Mouse (Mus musculus) layer of hippocampus, adult 2 months (tissue): ENCODE measurements around the gene Larp4. TPM values are rescaled to one million over a fixed set of nuclear protein-coding genes. Genes with fewer than 3 reads are reported as not detected.

ENCODE experiments used
- DNase-seq, 2 experiments: peaks; one replicate each; pipeline ENCODE4 v3.0.0; 2022; ENCODE audit warnings: low spot score in 2 of 2
- H3K27ac ChIP-seq: fragments of 200-600 bp; 2 replicates; pipeline ENCODE4 v1.8.1; 2022
- H3K4me3 ChIP-seq: fragments of 200-600 bp; 2 replicates; pipeline ENCODE4 v1.8.1; 2022; ENCODE audit warnings: mild to moderate bottlenecking
- CTCF ChIP-seq: fragments of 200-600 bp; conservative IDR thresholded peaks from 2 replicates; pipeline ENCODE4 v1.8.1; 2022; ENCODE audit warnings: antibody characterized with exemption, mild to moderate bottlenecking, moderate library complexity
- total RNA-seq, 2 experiments: library from RNA; stranded (reverse); gene quantifications; 2 replicates each; pipeline ENCODE4 v1.2.3; 2021

The Larp4 gene
- total RNA-seq, 2 experiments from 2014 or later: 42.5 to 50.1 TPM

DNA sequence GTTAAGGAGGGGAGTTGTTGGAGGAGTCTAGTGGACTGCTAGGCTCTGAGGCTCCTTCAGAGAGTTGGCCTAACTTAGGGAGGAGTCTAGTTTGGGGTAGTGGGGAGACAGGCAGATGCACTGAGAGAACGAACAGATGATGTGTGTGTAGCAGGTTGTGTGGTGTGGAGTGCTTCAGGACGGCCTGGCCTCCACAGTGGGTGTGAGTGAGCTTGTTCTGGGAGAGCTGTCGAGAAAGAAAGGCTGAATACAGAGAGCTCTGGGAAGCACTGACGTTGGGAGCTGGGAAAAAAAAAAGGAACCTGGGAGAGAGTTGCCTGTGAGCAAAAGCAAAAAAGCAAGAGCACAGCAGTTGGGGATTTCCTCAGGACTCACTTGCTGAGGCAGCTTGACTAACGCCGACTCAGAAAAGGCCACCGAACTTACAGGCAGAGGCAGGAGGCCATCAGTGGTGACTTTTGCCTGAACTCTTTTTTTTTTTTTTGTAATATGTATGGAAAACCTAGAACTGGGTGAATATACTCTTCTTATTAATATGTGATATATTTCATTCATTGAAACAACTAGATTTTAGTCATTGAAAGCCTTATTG, 79.7 kb downstream of the Larp4 start:
- DNase-seq: no peak
- peak overlapping the region; percentile 2; the same call in 1 of the 2 replicates for H3K27ac ChIP-seq
- TF ChIP-seq CTCF: no peak
- no peak overlapping the region for H3K4me3 ChIP-seq

DNA sequence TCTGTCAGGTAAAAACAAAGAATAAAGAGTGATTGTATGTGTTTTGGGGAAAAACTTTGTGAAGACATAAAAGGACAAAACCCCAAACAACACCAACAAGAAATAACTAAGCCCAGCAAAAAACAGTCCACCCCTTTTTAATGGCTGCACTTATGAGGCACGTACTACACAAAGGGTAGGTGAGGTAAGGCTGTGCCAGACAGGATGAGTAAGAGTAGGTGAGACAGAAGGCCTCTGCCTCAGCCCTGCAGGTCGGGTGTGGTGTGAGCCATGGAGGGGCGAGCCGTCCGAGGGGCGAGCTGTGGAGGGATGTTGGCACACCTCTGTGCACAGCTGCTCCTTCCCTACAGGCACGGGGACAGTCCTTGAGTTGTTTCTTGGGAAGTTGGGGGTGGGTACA, 81.1 kb downstream of the Larp4 start:
- no peak for TF ChIP-seq CTCF
- Histone ChIP-seq H3K27ac (no peak overlapping the region), H3K4me3 (no peak overlapping the region)
- DNase-seq: no peak

DNA sequence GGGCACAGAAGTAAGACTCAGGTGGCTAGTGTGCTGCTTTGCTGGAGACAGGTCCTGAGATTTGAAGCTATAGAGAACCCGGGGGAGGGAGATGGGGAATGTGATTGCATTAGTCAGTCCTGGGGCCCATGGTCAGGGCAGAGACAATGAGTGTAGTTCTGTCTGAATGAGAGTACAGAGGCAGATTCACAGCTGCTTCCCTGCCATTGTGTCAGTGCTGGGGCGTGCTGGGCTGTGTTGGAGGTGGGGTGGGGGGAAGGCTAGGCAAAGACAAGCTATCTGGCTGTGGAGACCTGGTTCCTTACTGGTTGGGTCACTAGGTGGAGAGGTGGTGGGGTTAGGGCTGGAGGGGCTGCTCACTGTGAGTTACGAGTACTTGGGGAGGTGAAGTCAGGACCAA, 82.9 kb downstream of the Larp4 start:
- H3K4me3 ChIP-seq: no peak overlapping the region
- TF ChIP-seq CTCF: no peak
- no peak for DNase-seq
- H3K27ac ChIP-seq: peak overlapping the region; percentile 65

DNA sequence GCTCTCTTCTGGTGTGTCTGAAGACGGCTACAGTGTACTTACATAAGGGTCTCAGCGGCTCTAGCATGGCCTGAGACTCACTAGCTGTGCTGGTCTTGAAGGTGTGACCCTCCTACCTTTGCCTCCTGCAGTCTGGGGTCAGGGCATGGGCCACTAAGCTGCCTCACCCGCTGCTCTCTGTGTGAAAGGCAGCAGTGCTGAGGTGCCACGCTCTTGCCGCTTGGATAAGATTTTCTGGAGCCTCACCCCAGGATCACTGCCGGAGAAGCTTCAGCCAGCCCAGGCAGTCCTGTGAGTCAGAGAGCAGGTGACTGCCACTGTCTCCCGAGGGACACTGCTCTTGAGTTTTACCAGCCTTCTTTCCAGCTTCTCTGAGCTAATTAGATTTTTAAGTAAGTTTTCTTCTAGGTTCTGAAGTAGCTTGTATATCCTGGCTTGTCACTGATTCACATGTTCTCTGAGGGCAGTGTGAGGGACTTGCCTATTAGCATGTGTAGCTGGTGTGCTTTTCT, 86.6 kb downstream of the Larp4 start:
- DNase-seq: no peak

DNA sequence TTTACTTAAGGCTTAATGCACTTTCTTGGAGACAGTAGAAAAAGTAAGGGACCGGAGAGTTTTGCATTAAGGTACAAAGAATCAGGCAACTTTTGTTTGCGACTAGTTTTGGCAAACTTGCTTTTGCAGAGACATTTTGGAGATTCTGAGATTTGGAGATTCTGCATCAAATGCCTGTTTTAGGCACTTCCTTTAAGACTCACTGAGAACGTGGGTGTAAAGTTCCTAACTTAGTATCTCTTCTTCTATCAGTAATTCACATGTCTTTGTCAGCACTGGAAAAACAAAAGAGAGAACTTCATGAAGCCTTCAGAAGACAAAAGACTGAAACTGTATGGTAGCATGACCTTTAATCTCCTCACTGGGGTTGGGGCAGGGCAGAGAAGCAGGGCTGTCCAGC, 87.8 kb downstream of the Larp4 start:
- DNase-seq: no peak
- no peak overlapping the region for H3K4me3 ChIP-seq
- TF ChIP-seq CTCF: no peak
- no peak overlapping the region for H3K27ac ChIP-seq

More for the DNA sequence above, 86.6 kb downstream of the Larp4 start:
- no peak overlapping the region for H3K4me3 ChIP-seq
- no peak for TF ChIP-seq CTCF
- no peak overlapping the region for H3K27ac ChIP-seq

DNA sequence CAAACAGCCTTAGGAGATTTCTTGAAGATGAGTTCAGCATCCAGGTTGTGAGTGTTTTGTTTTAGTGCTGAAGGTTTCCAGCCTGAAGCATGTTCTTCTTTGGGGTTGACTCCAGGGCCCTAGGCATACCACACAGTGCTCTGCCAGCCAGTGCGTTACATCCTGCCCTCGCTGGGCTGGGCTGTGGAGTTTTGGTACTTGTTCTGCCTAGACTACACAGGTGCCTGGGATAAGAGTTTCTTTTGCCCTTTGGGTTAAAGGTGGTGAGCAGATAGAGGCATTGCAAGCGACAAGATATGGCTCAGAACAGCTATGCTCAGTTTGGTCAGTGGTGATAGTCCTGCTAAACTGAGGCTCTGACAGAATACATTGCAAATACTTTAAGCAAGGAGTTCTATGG, 88.3 kb downstream of the Larp4 start:
- DNase-seq: no peak
- Histone ChIP-seq H3K4me3 (no peak overlapping the region), H3K27ac (no peak overlapping the region)
- TF ChIP-seq CTCF: no peak

DNA sequence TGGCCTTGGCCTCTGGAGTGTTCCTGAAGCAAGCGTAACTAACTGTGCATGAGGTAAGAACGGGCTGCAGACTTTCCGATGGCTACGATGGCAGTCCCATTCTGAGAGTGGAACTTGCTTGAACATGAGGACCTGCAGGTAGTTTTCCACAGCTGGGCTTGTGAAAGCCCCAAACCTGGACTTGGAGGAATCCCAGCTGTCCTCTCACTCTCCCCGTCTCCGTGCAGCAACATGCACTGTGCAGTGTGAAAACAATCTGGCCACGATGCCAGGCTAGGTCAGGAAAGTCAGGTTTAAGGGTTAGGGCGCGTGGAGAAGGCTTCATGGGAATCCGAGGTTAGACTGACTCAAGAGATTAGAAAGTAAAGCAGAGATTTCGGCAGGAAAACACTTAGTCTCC, 89.0 kb downstream of the Larp4 start:
- no peak for TF ChIP-seq CTCF
- Histone ChIP-seq H3K27ac (no peak overlapping the region), H3K4me3 (no peak overlapping the region)
- no peak for DNase-seq

DNA sequence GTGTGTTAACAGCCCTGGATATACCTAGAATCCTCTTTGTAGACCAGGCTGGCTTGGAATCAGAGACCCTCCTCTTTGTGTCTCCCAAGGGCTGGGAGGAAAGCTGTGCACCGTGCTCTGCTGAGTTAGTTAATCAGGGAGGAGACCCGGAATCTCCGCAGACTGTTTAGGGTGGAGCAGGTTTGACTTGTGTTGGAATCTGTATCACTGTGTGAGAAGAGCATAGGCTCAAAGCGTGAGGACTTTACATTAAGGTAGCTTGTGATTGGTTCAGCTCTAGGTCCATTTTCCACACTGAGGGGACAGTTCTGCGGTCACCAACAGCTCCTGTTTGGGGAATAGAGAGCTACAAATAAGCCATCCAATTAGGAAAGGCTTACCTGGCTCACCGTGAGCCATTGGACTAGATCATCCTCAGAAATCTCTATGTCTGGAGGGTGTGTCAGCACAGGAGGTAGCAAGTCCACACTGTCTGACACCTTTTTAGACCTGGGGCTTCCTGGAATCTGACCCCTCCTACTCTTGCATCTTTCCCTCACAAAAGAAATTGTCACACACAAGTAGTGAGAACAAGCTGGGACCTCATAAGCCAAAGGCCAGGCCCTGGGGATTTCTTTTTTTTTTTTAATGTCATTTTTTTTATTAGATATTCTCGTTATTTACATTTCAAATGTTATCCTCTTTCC, 89.9 kb downstream of the Larp4 start:
- H3K4me3 ChIP-seq: no peak overlapping the region
- TF ChIP-seq CTCF: no peak
- no peak overlapping the region for H3K27ac ChIP-seq
- no peak for DNase-seq

DNA sequence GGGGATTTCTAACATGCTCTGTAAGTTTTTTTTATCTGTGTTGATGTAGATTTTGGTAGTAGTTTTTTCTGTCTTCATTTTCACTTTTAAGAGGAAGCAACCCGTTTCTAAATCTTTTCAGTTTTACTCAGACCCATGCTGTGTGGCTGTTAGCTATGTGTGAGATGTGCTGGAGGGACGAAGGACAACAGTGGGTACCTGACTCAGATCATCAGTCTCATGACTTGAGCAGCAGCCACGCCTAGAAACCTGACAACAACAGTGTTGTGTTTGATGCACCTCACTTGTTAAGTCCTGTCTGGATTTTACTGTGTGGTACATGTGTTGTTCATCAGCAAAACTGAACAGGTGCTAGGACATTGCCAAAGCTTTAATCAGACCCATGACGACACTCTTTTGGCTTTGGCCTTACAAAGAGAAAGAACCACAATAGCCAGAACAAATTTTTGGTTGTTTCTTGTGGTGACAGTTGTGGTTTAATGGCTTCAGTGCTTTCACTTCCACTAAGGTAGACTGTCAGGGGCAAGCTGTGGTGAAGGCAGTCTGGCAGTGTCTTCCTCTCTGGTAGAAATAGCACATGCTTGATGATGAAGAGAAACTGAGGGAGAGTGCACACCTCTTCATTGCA, 90.8 kb downstream of the Larp4 start:
- H3K27ac ChIP-seq: no peak overlapping the region
- no peak for DNase-seq
- no peak overlapping the region for H3K4me3 ChIP-seq
- TF ChIP-seq CTCF: no peak

DNA sequence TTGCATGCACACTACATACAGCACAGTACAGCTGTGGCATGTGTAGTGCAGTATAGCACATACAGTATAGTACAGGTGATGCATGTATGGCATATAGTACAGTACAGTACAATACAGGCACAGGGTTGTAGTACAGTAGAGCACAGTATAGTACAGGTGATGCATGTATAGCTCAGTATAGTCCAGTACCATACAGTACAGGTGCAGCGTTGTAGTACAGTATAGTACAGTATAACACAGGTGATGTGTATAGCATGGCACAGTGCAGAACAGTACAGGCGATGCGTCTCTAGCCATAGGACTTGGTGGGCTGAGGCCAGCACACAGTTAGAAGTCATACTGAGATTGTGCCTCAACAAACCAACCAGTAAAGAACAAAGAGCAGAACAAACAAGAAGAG, 91.5 kb downstream of the Larp4 start:
- DNase-seq: no peak
- H3K4me3 ChIP-seq: no peak overlapping the region
- TF ChIP-seq CTCF: no peak
- H3K27ac ChIP-seq: no peak overlapping the region

DNA sequence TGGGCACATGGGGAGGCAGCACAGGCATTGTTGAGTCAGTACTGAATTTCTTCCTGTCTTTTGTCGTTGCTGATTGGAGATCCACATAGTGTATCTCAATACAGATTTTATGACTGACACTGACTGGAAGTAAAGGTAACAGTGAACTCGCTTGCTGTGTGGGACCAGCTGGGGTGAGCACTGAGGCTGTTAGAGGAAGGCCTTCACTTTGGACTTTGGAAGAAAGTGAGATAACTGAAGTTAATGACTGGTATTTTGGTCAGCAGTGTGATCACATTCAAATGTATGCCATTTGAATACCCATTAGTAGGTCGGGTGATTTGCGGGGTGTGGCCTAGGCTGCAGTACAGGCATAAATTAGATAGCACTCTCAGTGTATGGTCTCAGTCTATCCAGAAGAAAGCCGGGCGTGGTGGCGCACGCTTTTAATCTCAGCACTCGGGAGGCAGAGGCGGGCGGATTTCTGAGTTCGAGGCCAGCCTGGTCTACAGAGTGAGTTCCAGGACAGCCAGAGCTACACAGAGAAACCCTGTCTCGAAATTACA, 93.4 kb downstream of the Larp4 start:
- no peak overlapping the region for H3K4me3 ChIP-seq
- H3K27ac ChIP-seq: no peak overlapping the region
- no peak for TF ChIP-seq CTCF
- DNase-seq: no peak

Other genes starting within 250 kb of the Larp4 start
- 100 to 1,000 TPM; 113 to 125 TPM for gene Cox14, start 244.4 kb upstream of the Larp4 start, total RNA-seq
- 10 to 100 TPM; 28.4 to 29.9 TPM for gene Cers5, start 197.2 kb upstream of the Larp4 start, total RNA-seq
- gene Lima1, start 94.6 kb upstream of the Larp4 start, total RNA-seq: 10 to 100 TPM; 11.0 to 12.1 TPM
- gene Fam186a, start 3.0 kb upstream of the Larp4 start, total RNA-seq: under 1 TPM in 1 of 2 experiments, not detected in 1; 0.08 TPM
- gene Dip2b, start 68.6 kb downstream of the Larp4 start, total RNA-seq: 10 to 100 TPM; 47.7 to 51.3 TPM